Mouse (Mus musculus): ENCODE data around the gene Ptpre. TPM values are rescaled to one million over a fixed set of nuclear protein-coding genes. Genes with fewer than 3 reads are reported as not detected.
A peak's percentile ranks its signal among the peaks of the same experiment; 100 is the strongest.
"Not testable (repeated sequence)": the region's sequence is repeated elsewhere in the genome, so short reads cannot be mapped to it uniquely, and the experiment has no call there.

The Ptpre gene
- polyA plus RNA-seq, 1 experiment: 11.2 TPM

DNA sequence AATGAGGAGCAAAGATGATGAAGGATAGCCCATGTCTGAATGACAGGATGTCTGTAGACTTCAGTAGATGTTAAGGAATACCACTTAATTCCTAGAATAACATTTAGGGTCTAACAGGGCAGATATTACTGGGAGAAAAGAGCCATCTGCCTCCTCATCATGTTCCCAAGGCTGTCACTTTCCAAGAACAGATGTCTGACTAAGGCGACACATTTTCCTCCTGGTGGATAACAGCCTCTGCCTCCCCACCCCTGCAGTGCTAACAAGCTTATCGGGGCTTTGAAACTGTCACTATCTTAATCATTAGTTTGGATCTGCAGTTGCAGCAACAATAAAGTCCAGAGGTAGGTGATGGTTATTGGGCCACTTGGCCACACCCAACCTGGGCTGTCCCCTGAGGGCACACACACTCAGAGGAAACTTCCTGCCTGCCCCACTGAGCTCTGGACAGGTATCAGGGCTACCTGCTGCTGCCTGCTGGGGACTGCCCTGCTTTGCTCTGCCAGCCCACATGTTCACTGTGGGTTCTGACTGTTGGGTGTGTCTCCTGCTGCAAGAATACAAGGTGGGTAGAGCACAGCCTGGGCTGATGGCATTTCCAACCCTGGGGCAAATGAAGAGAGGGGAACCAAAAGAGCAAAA lies 2.6 kb upstream of the Ptpre start:
- no peak for DNase-seq (ENCODE audit: low read depth)

DNA sequence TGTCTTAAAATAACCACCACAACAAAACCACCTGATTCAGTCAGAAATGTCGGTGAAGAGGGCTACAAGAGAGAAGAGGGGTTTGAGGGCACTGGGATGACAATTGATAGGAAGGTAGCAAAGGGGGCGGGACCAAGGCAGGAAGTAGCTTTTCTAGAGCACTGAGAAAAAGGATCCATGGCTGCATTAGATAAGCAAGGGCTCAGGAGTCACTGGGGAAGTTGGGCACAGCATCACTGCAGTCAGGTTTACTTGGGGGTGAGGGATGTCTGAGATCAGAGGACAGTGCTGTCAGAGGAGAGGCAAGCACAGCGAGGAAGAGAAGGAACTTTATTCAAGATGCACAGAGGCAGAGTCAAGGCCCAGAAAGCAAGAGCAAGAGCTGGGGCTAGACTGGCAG lies 1.4 kb upstream of the Ptpre start:
- DNase-seq (ENCODE audit: low read depth): no peak

DNA sequence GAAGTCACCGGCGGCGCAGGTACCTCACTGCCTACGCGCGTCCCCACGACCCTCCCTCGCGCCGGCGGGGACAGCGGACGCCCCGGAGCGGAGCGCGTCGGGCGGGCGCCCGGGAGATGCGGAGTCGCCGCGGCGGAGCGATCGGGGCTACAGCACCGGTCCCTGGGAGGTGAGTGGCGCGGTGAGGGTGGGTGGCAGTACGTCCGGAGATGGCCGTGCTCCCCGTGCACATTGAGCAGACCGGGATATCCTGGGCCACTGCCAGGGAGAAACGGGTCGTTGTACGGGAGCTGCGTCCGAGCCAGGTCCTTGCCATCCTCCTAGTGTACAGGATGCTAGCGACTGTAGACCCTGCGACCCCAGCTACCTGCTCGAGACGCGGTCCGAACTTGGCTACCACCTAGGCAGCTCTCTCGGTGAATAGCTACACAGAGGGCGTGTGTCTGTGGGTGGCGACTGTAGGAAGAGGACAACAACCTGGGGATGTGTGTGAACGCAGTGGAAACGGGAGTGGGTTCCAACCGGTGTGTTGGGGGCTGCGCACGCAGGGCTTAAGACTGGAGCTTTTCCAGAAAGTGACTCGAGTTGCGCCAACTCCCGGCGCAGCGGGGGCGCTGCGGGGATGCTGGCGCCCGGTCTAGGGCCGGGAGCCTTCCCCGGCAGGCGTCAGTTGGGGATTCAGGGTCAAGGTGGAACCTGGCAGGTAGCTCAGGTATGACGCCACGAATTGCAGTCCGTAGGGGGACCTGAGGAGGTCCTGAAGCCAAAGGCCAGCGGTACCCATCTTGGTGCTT lies 864 bp downstream of the Ptpre start:
- DNase-seq (ENCODE audit: low read depth): no peak

DNA sequence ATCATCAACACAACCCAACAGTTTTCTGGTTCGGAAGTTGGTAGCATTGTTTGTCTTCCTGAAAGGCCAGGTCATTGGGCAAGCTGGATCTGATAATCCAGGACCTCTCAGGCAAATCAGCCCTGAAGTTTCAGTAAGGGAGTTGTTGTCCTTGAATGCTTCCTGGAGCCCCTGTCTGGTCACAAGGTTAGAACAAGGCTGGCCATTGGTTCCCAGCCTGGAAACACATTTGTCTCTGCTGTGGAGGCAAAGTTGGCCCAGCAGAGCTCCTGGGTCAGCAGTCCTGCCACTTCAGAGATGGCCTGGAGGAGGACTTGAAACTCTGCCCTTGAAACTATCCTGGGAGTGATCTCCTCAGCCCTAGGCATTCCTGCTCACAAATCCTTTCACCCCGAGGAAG lies 2.1 kb downstream of the Ptpre start:
- no peak for DNase-seq (ENCODE audit: low read depth)

DNA sequence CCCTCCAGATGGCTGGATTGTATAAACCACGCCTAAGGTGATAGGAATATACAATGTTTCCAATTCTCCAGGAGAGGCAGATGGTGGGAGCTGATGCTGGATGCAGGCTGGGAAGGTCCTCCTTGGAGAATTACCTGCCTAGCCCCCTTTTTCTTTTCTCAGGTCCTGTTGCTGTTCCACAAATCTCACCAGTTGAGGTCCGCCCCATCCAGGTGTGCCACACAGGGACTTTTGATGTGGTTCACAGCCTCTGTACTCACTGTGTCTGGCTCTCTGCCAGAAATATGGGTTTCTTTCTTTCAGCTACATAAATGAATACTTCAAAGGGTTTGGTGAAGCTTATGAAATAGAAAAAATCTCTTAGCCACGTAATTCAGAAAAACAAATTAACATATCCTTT lies 5.0 kb downstream of the Ptpre start:
- DNase-seq (ENCODE audit: low read depth): no peak

DNA sequence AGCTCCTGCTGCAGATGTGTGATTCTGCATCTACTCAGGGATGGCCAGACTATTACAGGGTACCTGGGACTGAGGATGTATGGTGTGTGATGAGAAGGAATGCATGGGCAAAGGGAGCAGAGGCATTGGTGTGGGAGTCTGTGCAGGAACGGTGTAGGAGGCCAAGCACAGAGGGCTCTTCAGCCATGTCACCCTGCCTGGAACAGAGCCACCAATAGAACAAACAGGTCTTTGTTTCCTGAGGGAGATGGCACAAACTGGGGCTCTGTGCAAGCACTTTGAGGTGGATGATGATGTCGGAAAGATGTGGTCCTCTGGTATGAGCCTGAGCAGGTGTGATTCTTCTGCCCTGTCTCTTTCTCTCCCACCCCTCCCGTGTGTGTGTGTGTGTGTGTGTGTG lies 5.8 kb downstream of the Ptpre start:
- no peak for DNase-seq (ENCODE audit: low read depth)

DNA sequence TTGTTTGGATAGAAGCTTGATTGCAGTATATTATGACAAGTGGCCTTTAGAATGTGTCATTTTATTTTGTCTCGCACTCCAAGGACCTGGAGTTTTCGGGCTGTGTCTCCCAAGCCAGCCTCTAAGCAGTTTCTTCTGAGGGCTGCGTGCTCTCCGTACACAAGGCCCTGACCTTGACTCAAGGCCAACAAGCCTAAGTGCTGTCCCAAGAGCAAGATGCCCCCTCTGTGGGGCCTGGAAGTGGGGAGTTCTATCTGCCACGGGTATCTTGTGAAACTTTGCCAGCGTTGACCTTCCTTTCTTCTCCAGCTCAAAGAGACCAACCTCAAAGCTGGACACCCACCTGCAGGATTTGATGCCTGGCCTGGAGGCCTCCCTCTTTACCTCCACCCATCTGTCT lies 7.0 kb downstream of the Ptpre start:
- DNase-seq (ENCODE audit: low read depth): no peak

DNA sequence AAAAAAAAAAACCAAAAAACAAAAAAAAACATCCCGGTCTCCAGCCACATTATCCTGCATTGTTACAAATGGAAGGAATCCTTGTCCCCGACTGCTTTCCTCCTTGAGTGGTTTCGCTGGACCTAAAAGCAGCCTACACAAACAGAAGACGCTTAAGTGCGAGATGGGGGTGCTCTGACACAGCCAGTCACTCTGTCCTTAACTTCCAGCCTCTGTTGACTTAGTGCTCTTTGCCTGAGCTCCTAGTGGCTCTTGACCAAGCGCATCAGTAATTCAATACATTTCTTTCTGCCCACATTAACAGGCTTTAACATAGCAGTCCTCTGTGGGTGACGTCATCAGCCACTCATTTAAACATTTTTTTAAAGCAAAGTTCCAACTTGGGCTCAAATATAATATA lies 8.7 kb downstream of the Ptpre start:
- no peak for DNase-seq (ENCODE audit: low read depth)

DNA sequence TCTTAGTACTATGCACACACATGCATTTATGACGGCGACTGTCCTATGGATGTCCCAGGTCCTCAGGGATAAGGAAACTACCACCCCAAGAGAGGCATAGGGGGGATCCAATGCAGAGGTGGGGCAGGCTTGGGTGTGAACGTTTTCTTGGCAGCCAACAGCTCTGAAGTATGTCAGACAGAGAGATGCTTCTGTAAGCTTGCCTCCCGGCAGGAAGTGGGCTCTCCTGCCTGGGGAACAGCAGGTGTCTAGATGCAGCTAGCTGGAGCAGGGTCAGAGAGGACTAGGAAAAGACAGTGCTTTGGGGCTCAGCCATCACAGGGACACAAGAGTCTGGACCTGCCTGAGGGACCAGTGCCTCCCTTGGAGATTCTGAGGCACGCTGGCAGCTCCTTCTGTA lies 9.2 kb downstream of the Ptpre start:
- DNase-seq (ENCODE audit: low read depth): no peak

DNA sequence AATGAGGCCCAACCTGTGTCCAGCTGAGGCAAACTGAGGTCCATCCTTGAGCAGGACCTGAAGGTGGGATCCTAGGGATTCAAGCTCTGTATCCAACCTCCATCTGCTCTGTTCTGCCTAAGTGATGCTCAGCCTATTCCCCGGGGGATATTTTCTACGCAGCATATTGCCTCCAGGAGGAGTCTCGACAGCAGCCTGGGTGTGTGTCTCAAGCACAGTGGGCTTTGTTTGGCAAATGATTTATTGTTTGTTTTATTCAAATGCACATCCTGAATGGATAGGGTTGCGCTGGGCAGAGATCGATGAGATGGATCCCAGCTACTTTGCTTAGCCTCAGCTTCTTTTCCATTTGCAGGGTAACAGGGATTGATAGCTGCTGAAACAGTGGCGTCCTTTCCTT lies 11.2 kb downstream of the Ptpre start:
- no peak for DNase-seq (ENCODE audit: low read depth)

DNA sequence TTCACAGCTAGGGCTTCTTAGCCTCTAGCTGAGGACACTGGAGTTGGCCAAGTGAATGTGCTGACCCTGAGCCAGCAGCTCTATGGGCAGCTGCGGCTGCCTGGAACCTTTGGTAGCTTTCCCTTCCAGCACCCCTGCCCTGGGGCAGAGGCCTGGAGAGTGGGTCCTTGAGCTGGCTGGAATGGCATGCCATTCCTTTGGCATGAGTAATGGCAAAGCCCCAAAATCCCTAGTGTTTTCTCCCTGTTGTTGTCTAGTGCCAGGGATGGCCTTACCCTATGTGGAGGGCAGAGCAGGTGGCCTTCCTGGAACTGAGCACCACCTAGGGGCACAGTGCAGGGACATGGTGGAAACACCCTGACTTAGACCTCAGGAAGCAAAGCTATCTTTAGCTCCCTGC lies 14.3 kb downstream of the Ptpre start:
- DNase-seq (ENCODE audit: low read depth): no peak

DNA sequence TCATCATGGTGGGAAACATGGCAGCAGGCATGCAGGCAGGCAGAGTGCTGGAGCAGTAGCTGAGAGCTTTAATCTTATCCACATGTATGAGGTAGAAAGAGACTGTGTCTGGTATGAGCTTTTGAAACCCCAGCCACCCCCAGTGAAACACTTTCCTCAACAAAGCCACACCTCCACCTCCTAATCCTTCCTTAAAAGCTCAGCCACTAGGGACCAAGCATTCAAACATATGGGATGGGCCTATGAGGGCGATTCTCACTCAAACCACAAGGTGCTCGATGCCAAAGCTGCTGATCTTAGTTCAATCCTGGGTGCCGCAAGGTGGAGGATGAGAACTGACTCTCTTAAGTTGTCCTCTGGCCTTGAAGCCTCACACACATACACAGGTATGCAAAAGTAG lies 16.3 kb downstream of the Ptpre start:
- no peak for DNase-seq (ENCODE audit: low read depth)

DNA sequence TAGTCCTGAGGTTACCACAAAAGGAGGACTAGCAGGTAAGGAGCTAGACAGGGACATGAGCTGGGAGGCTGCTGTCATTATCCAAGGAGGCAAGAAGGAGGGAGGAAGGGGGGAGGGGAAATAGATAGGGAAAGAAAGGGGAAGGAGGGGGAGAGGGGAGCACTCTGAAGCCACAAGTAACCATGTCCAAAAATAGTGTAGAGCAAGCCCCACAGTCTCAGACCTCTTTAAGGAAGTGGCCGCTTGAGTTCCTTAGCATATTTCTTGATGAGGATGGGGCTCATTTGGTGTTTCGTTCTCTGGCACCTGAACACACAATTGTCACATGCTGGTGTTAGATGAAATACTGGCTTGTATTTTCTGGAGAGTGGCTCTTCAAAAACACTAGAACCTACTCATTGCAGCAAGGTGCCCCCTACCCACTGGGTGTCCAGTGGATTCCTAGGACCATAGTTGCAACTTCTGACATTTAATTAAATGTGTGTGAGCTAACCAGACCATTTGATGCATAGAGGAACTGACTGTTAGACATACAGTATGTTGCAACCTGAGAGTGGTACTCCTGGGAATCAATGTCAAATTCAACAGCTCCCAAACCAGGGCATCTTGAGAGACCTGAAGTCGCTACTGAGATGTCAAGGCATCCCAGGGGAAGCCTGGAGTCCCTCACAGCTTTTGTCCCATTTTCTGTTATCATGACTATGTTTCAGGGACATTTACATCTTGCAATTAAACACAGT lies 19.6 kb downstream of the Ptpre start:
- DNase-seq (ENCODE audit: low read depth): no peak

DNA sequence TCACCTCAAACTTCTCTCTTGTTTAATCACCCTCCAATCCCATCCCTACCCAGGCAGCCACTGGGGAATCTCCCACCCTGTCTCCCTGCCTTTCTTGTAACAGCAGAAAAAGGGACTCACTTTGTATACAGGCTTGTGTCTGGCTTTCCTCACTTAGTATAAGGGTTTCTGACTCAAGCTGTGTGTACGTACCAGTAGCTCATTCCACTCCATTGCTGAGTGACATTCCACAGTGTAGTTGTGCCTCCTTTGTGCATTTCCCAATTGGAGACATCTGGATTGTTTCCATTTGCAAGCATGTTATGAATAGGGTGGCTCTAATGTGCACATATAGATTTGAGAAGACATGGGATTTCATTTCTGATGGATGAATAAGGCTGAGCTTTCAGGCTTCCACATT lies 23.0 kb downstream of the Ptpre start:
- no peak for DNase-seq (ENCODE audit: low read depth)

DNA sequence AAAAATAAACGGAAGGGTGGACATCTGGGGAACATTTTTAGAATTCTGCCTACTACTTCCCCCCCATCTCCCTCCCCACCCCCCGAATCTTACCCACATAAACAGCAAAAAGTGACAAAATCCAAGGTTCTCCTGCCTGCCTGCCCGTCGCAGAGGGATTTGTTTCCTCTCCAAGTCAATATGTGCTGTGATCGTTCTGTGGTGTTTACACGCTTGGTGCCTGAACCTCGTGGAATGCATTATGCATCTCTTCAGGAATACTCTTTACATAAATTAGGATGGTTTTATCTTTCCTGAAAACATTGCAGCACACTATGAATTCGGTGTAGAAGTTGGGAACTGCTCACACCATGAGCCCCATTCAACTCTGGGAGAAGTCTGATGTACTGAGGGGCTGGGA lies 26.7 kb downstream of the Ptpre start:
- no peak for DNase-seq (ENCODE audit: low read depth)

DNA sequence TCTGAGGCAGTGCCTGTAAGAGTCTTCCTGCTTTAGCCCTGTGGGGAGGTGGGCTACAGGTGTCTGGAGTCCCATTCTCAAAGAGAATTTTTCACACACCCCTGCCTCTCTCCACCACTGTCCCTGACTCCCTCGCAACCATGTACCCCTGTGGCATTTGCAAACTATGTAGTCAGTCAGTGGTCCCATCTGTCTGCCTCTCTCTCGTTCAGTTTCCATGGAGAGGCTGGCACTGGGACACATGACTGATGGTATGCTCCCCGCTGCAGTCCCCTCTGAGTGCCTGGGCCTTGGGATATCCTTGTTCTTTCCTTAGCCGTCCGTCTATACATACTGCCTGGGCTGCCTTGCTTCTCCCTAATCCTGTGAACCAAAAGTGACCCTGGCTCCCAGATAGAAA lies 28.7 kb downstream of the Ptpre start:
- no peak for DNase-seq (ENCODE audit: low read depth)

DNA sequence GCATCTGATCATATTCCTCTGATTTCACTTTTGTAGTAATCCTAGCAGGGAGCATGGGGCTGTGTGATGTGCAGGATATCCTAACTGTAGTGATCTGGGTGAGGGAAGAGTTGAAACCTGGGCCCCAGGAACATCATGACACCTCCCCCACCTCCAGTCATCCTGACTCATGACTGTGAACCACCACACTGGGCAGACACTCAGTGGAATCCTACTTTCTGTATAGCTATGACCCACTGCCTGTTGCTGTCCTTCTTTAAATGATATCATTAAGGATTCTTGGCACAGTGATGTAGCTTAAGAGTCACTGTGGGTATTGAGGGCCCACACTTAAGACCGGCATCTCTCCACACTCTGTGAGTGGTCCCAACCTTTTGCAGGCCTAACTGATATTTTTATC lies 30.3 kb downstream of the Ptpre start:
- no peak for DNase-seq (ENCODE audit: low read depth)

DNA sequence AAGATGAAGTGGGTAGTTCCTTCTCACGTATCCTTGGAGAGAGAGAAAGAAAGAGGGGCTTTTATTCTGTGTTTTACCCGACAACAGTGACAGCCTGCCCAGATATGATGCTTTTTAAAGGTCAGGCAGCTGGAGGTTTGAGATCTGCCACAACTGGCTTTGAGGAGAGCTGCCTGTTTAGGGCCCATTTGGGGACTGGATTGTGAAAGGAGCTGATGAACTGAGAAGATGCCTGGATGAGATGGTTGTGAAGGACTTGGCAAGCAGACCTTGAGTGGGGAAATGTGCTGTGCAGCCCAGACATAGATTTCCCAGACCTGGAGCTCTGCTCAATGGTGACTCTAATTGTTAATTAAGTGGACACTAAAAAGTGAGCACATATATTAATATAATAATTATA lies 31.3 kb downstream of the Ptpre start:
- DNase-seq (ENCODE audit: low read depth): no peak

DNA sequence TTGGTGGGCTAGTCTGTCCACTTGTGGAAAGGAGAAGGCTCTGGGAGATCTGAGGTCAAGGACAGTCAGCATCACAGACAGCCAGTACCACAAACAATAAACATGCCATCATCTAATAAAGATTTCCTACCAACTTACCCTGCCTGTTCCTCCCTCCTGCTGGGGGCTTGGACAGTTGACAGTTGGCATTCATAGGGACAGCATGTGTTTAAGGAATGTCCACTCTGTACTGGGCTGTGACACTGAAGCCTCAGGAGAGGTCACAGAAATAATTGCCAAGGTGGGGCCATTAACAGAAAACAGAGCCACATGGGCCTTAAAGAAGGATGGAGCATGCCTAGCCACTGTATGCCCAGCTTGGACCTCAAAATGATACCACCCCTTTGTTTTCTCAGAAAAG lies 34.1 kb downstream of the Ptpre start:
- DNase-seq (ENCODE audit: low read depth): no peak

DNA sequence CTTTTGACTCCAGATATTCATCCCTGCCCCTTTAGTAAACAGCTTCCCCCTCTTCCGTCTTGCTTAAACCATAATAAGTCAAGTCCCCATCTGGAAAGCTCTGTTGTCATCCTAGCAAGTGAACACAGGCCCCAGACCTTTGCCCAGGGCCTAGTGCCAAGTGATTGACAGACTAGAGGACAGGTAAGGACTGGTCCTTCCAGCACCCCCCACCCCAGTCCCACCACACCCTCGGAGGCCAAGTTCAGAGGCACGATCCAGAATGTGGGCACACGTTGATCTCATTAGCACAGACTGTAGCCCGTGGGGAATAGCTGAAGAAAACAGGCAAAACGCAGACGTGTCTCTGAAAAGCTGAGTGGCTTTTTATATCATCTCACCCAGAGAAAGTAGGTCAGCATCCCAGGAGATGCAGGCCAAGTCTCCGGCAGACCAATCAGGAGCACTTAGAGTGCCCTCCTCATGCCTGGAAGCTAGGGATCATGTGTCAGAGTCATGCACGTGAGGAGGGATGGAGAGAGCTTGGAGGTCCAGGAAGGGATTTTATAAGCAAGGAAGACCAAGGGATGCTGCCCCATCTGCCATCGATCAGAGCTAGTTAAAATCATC lies 34.8 kb downstream of the Ptpre start:
- peak; percentile 46 for DNase-seq (ENCODE audit: low read depth)

DNA sequence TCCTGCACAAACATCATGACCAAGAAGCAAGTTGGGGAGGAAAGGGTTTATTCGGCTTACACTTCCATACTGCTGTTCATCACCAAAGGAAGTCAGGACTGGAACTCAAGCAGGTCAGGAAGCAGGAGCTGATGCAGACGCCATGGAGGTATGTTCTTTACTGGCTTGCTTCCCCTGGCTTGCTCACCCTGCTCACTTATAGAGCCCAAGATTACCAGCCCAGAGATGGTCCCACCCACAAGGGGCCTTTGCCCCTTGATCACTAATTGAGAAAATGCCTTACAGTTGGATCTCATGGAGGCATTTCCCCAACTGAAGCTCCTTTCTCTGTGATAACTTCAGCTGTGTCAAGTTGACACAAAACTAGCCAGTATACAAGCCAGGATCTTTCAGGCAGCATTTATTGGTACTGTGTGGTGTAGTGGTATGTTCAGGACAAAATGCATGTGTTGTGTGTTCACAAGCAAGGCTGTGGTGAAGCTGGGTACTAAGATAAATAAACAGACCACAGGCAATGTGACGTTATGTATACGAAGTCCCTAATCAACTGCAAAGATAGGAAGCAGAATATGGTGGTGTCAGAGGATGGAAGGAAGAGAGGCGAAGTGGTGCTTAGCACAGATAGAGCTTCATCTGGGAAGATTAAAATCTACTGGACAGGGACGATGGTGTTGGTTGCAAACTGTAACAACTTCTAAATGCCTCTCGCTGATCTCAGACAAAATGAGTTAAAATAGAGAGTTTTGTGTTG lies 38.2 kb downstream of the Ptpre start:
- DNase-seq (ENCODE audit: low read depth): not testable (repeated sequence)

DNA sequence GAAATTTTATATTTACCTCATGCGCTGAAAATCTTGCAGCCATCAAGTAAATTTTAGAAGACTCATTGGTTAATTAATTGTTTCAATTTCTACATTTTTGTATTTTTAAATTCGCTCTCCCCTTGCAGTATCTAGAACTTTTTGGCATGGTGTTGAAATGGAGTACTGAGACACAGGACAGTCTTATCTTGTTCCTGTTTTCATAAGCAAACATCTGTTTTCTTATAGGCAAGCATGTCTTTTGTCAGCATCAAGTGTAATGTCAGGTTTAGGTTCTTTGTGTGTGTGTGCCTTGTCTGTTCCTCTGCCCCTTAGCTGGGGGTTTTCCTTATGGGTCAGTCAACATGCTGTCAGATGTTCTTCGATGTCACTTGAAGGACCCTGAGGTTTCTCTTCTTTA lies 39.0 kb downstream of the Ptpre start:
- no peak for DNase-seq (ENCODE audit: low read depth)
